Mouse (Mus musculus): ENCODE measurements around the gene Dab1.

Gene Dab1

GRCm38 (mm10) chr4:103974536-103974935 is 355.4 kb downstream of the Dab1 start:
- DNase-seq (ENCODE audit: low spot score), result no peak

GRCm38 (mm10) chr4:103974946-103975345 is 355.8 kb downstream of the Dab1 start:
- DNase-seq (ENCODE audit: low spot score), result no peak

- no peak for DNase-seq (ENCODE audit: low spot score)
These were observed 374.7 kb downstream of the Dab1 start for GRCm38 (mm10) chr4:103993884-103994283.

- DNase-seq (ENCODE audit: low spot score), result no peak
These were observed 375.2 kb downstream of the Dab1 start for GRCm38 (mm10) chr4:103994406-103994805.

GRCm38 (mm10) chr4:104008406-104008805 is 389.2 kb downstream of the Dab1 start:
- DNase-seq (ENCODE audit: low spot score), result no peak

GRCm38 (mm10) chr4:104011683-104012082 is 392.5 kb downstream of the Dab1 start:
- DNase-seq (ENCODE audit: low spot score), result no peak

- DNase-seq (ENCODE audit: low spot score), result no peak
These were observed 393.0 kb downstream of the Dab1 start for GRCm38 (mm10) chr4:104012150-104012549.

- no peak for DNase-seq (ENCODE audit: low spot score)
These were observed 406.0 kb downstream of the Dab1 start for GRCm38 (mm10) chr4:104025117-104025694.

- DNase-seq (ENCODE audit: low spot score), result no peak
These were observed 407.7 kb downstream of the Dab1 start for GRCm38 (mm10) chr4:104026834-104027233.

GRCm38 (mm10) chr4:104027239-104027638 is 408.1 kb downstream of the Dab1 start:
- no peak for DNase-seq (ENCODE audit: low spot score)

GRCm38 (mm10) chr4:104036091-104036490 is 416.9 kb downstream of the Dab1 start:
- DNase-seq (ENCODE audit: low spot score), result no peak

GRCm38 (mm10) chr4:104039588-104039987 is 420.4 kb downstream of the Dab1 start:
- DNase-seq (ENCODE audit: low spot score), result no peak

GRCm38 (mm10) chr4:104043441-104043840 is 424.3 kb downstream of the Dab1 start:
- DNase-seq (ENCODE audit: low spot score), result no peak

- no peak for DNase-seq (ENCODE audit: low spot score)
These were observed 425.5 kb downstream of the Dab1 start for GRCm38 (mm10) chr4:104044634-104045033.

GRCm38 (mm10) chr4:104047966-104048804 is 429.0 kb downstream of the Dab1 start:
- no peak for DNase-seq (ENCODE audit: low spot score)

GRCm38 (mm10) chr4:104057116-104057515 is 438.0 kb downstream of the Dab1 start:
- no peak for DNase-seq (ENCODE audit: low spot score)

- no peak for DNase-seq (ENCODE audit: low spot score)
These were observed 440.4 kb downstream of the Dab1 start for GRCm38 (mm10) chr4:104059569-104059968.

GRCm38 (mm10) chr4:104062356-104062755 is 443.2 kb downstream of the Dab1 start:
- no peak for DNase-seq (ENCODE audit: low spot score)

GRCm38 (mm10) chr4:104066901-104067300 is 447.7 kb downstream of the Dab1 start:
- DNase-seq (ENCODE audit: low spot score), result no peak

- DNase-seq (ENCODE audit: low spot score), result no peak
These were observed 448.6 kb downstream of the Dab1 start for GRCm38 (mm10) chr4:104067748-104068147.

- no peak for DNase-seq (ENCODE audit: low spot score)
These were observed 452.1 kb downstream of the Dab1 start for GRCm38 (mm10) chr4:104071296-104071695.

GRCm38 (mm10) chr4:104073920-104074459 is 454.8 kb downstream of the Dab1 start:
- no peak for DNase-seq (ENCODE audit: low spot score)

- no peak for DNase-seq (ENCODE audit: low spot score)
These were observed 458.6 kb downstream of the Dab1 start for GRCm38 (mm10) chr4:104077771-104078170.
